Mouse (Mus musculus) ES-Bruce4 (cell line): Measurements from ENCODE around the gene Plod1. TPM values are rescaled to one million over a fixed set of nuclear protein-coding genes. Genes with fewer than 3 reads are reported as not detected.
A peak's percentile ranks its signal among the peaks of the same experiment; 100 is the strongest.

Source experiments
- H3K27ac ChIP-seq: 2 replicates; pipeline ENCODE4 v1.5.1; 2012; ENCODE audit warnings: low read length, inconsistent platforms; ENCODE audit not compliant: insufficient read depth
- H3K27me3 ChIP-seq: 2 replicates; pipeline ENCODE4 v1.6.1; 2012; ENCODE audit warnings: mild to moderate bottlenecking, low read length, inconsistent platforms; ENCODE audit not compliant: control insufficient read depth, poor library complexity, insufficient read depth, severe bottlenecking
- H3K36me3 ChIP-seq: 2 replicates; pipeline ENCODE4 v1.6.1; 2012; ENCODE audit warnings: inconsistent platforms, mild to moderate bottlenecking, low read length, moderate library complexity; ENCODE audit not compliant: control insufficient read depth, poor library complexity, insufficient read depth, severe bottlenecking
- H3K4me1 ChIP-seq: one replicate; pipeline ENCODE4 v1.8.1; 2011; ENCODE audit warnings: low read length; ENCODE audit not compliant: control insufficient read depth, insufficient read depth
- H3K4me3 ChIP-seq: 2 replicates; pipeline ENCODE4 v1.5.1; 2011; ENCODE audit warnings: low read depth, mild to moderate bottlenecking, low read length
- H3K9ac ChIP-seq: 2 replicates; pipeline ENCODE4 v1.6.1; 2012; ENCODE audit warnings: low read depth, mild to moderate bottlenecking, inconsistent platforms; ENCODE audit not compliant: poor library complexity, severe bottlenecking
- H3K9me3 ChIP-seq: replicated peaks from 2 replicates; pipeline ENCODE4 v1.6.1; 2012; ENCODE audit warnings: mild to moderate bottlenecking, low read length, inconsistent platforms; ENCODE audit not compliant: control insufficient read depth, poor library complexity, insufficient read depth, severe bottlenecking
- CTCF ChIP-seq: IDR thresholded peaks from one replicate; pipeline ENCODE4 v1.8.1; 2011; ENCODE audit warnings: low read depth, low read length
- EP300 ChIP-seq: IDR thresholded peaks from 2 replicates; pipeline ENCODE4 v1.6.1; 2011; ENCODE audit warnings: low read depth, low read length; ENCODE audit not compliant: insufficient read depth
- POLR2A ChIP-seq: IDR thresholded peaks from one replicate; pipeline ENCODE4 v1.8.1; 2011; ENCODE audit warnings: low read length; ENCODE audit not compliant: insufficient read depth
- polyA plus RNA-seq: library from polyadenylated mRNA; stranded (reverse); fragments of >200 nt; gene quantifications from 2 replicates; pipeline ENCODE4 v1.2.4, GENCODE M21; 2011; ENCODE audit warnings: low read depth; ENCODE audit not compliant: missing spikeins, insufficient read depth, insufficient read length

Gene Plod1
- polyA plus RNA-seq, 1 experiment, result 26.3 TPM

DNA sequence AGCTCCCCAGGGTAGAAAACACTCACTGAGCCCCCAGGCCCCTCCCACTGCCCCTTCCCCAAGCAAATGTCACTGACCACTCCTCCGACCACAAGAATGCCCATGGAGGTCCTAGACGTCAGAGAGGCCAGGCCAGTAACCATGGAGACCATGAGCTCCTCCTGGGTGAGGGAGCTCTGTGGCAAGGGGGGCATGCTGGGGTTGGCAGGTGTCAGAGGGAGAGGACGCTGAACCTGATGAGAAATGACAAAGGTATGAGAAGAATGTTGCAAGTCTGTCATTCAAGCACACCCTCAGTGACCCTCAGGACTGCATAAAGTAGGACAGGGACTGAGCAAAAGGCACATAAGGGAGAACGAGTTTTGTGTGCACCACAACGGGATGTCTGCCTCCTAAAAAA, 56.7 kb downstream of the Plod1 start:
- no peak overlapping the region for H3K27ac ChIP-seq
- no peak overlapping the region for H3K9ac ChIP-seq
- TF ChIP-seq EP300 (no peak), POLR2A (no peak), CTCF (no peak)
- H3K36me3 ChIP-seq, result peaks cover 8% of the 10 kb centered on the region; the same call in 1 of the 2 replicates
- no peaks in the 10 kb centered on the region for H3K27me3 ChIP-seq
- H3K9me3 ChIP-seq, result no peaks in the 10 kb centered on the region
- no peak overlapping the region for H3K4me3 ChIP-seq
- no peaks in the 10 kb centered on the region for H3K4me1 ChIP-seq

DNA sequence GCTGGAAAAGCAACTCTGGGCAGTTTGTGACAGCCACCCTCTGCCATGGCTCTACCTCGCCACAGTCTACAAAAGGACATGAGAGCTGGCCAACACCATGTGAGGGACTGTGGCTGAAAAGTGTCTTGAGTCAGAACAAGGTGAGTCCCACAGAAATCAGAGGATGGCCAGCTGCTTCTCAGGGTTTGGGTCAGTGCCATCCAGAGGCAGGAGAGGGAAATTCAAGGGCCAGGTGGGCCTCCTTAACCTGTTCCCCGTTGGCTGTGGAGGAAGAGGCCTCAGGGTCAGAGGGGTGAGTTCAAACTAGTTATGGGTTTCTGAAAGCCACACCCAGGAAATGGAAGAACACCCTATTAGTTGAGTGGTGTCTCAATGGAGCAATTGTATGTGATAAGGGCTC, 57.1 kb downstream of the Plod1 start:
- TF ChIP-seq CTCF, result no peak
- TF ChIP-seq EP300, result no peak
- TF ChIP-seq POLR2A, result no peak
- Histone ChIP-seq H3K4me3 (no peak overlapping the region), H3K27ac (no peak overlapping the region), H3K27me3 (no peaks in the 10 kb centered on the region), H3K9ac (no peak overlapping the region), H3K4me1 (no peaks in the 10 kb centered on the region), H3K36me3 (peaks cover 8% of the 10 kb centered on the region; the same call in 1 of the 2 replicates), H3K9me3 (no peaks in the 10 kb centered on the region)

- H3K36me3 ChIP-seq, result peaks cover 8% of the 10 kb centered on the region; the same call in 1 of the 2 replicates
- no peak overlapping the region for H3K4me3 ChIP-seq
- TF ChIP-seq EP300 (no peak), CTCF (no peak), POLR2A (no peak)
- H3K27ac ChIP-seq, result no peak overlapping the region
- H3K27me3 ChIP-seq, result no peaks in the 10 kb centered on the region
- H3K4me1 ChIP-seq, result no peaks in the 10 kb centered on the region
- H3K9ac ChIP-seq, result no peak overlapping the region
- H3K9me3 ChIP-seq, result no peaks in the 10 kb centered on the region
Measured at GRCm38 (mm10) chr4:147878537-147878936, 58.0 kb downstream of the Plod1 start.

DNA sequence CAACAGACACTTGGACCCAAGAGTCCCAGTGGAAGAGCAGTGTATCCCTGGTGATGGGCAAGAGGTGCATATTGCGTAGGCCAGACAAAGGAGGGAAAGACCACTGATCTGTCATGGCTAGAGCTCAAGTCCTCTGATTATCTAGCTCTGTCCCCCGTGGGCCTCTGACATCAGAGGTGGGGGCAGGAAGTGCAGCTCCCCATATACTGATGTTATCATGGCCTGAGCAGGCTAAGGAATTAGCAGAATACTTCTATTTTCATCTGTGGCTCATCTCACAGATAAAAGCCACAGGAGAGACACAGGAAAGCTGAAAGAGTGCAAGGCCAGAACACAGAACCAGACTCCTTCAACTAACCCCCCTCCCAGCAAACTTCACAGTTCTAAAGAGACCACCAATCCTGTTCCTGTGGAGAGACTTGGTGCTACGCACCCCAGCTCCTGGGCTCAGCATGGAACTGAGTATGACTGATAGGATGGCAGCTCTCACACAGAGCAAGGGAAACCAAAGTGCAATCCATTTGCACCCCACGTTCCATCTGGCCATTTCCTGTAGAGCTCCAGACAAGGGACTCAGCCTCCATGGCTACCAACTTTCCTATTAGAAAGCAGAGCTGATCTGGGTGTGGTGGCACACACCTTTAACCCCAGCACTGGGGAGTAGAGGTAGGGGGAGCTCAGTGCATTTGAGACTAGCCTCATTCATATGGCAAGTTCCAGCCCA, 60.6 kb downstream of the Plod1 start:
- Histone ChIP-seq H3K36me3 (peaks cover 8% of the 10 kb centered on the region; the same call in 1 of the 2 replicates), H3K27ac (no peak overlapping the region), H3K9ac (no peak overlapping the region), H3K4me1 (no peaks in the 10 kb centered on the region), H3K9me3 (no peaks in the 10 kb centered on the region), H3K27me3 (no peaks in the 10 kb centered on the region), H3K4me3 (no peak overlapping the region)
- TF ChIP-seq CTCF (no peak), POLR2A (no peak), EP300 (no peak)

DNA sequence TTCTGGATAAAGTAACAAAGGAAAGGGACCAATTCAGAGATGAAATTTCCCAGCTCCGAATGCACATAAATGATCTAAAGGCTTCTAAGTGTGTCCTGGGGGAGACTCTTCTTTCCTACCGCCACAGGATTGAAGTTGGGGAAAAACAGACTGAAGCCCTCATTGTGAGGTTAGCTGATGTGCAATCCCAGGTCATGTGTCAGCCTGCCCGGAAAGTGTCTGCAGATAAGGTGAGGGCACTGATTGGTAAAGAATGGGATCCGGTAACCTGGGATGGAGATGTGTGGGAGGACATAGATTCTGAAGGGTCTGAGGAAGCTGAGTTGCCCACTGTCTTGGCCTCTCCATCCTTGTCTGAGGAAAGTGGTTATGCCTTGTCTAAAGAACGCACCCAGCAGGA, 67.3 kb downstream of the Plod1 start:
- Histone ChIP-seq H3K36me3 (peaks cover 10% of the 10 kb centered on the region), H3K27me3 (no peaks in the 10 kb centered on the region), H3K27ac (peak overlapping the region; percentile 72; the same call in 1 of the 2 replicates), H3K9ac (peak overlapping the region; percentile 81), H3K9me3 (no peaks in the 10 kb centered on the region), H3K4me1 (no peaks in the 10 kb centered on the region), H3K4me3 (peak overlapping the region; percentile 98)
- TF ChIP-seq EP300 (no peak), POLR2A (no peak), CTCF (no peak)

- Histone ChIP-seq H3K4me1 (no peaks in the 10 kb centered on the region), H3K27ac (peak within 1 kb of the TSS; percentile 72; the same call in 1 of the 2 replicates), H3K36me3 (peaks cover 15% of the 10 kb centered on the region)
Measured at GRCm38 (mm10) chr4:147868450-147869031, 68.0 kb downstream of the Plod1 start, which contains the start of the genes Miip and Fv1. TSS of gene Miip (minus strand) at chr4:147868816. TSS of gene Fv1 (plus strand) at chr4:147868979.

More at GRCm38 (mm10) chr4:147868450-147869031, 68.0 kb downstream of the Plod1 start, which contains the start of the genes Miip and Fv1:
- H3K27me3 ChIP-seq, result no peaks in the 10 kb centered on the region
- peak within 1 kb of the TSS; percentile 81 for H3K9ac ChIP-seq
- no peaks in the 10 kb centered on the region for H3K9me3 ChIP-seq
- peak within 1 kb of the TSS; percentile 98 for H3K4me3 ChIP-seq
- TF ChIP-seq CTCF (no peak), POLR2A (peak; percentile 78), EP300 (no peak)
